Mouse (Mus musculus) G1E (cell line): ENCODE results near the gene Eqtn. TPM values are rescaled to one million over a fixed set of nuclear protein-coding genes. Genes with fewer than 3 reads are reported as not detected.

Experiments used
- ATAC-seq: 2 replicates; pipeline ENCODE4 v1.8.0; 2016; ENCODE audit warnings: mild to moderate bottlenecking; ENCODE audit not compliant: insufficient number of reproducible peaks, poor library complexity, low FRiP score, severe bottlenecking; ENCODE audit errors: extremely low read depth
- DNase-seq: peaks from one replicate; pipeline ENCODE4 v3.0.0; 2012; ENCODE audit warnings: low spot score
- H3K27me3 ChIP-seq: 2 replicates; pipeline ENCODE4 v1.6.1; 2012; ENCODE audit warnings: mild to moderate bottlenecking, low read length, inconsistent platforms; ENCODE audit not compliant: insufficient read depth
- H3K36me3 ChIP-seq: replicated peaks from 2 replicates; pipeline ENCODE3; 2012; ENCODE audit warnings: mild to moderate bottlenecking, inconsistent platforms
- H3K4me1 ChIP-seq: 2 replicates; pipeline ENCODE4 v1.6.1; 2012; ENCODE audit warnings: low read depth, low read length, inconsistent platforms, mixed read lengths; ENCODE audit not compliant: insufficient read depth
- H3K4me3 ChIP-seq: 2 replicates; pipeline ENCODE4 v1.5.1; 2012; ENCODE audit warnings: low read depth, mild to moderate bottlenecking, inconsistent platforms, low read length, moderate library complexity, mixed read lengths
- H3K9me3 ChIP-seq: replicated peaks from 2 replicates; pipeline ENCODE4 v1.6.1; 2012; ENCODE audit warnings: inconsistent platforms
- CTCF ChIP-seq: IDR thresholded peaks from 2 replicates; pipeline ENCODE4 v1.5.1; 2012; ENCODE audit warnings: low read depth, low read length, inconsistent platforms, mixed read lengths
- GATA1 ChIP-seq: IDR thresholded peaks from 2 replicates; pipeline ENCODE4 v1.6.1; 2012; ENCODE audit warnings: borderline replicate concordance, low read length, inconsistent platforms, mixed read lengths
- GATA2 ChIP-seq: IDR thresholded peaks from 2 replicates; pipeline ENCODE4 v1.6.1; 2012; ENCODE audit warnings: low read depth, low read length, inconsistent platforms, borderline replicate concordance
- POLR2AphosphoS5 ChIP-seq: IDR thresholded peaks from 2 replicates; pipeline ENCODE4 v1.6.1; 2012; ENCODE audit warnings: low read depth, low read length, inconsistent platforms; ENCODE audit not compliant: insufficient replicate concordance
- TAL1 ChIP-seq: conservative IDR thresholded peaks from 2 replicates; pipeline ENCODE4 v1.6.1; 2012; ENCODE audit warnings: low read depth, low read length, inconsistent platforms, mixed read lengths
- polyA plus RNA-seq: library from polyadenylated mRNA; stranded (reverse); fragments of >175 nt; gene quantifications from 2 replicates; pipeline ENCODE4 v1.2.3, GENCODE M21; 2012
- total RNA-seq, 2 experiments: library from RNA; stranded (forward) in 1 of 2; stranded (reverse) in 1 of 2; fragments of 200-1000 nt in 1 of 2; fragments of >200 nt in 1 of 2; fragmentation: Nextera tagmentation in 1 of 2; gene quantifications; 2 replicates each; pipeline ENCODE4 v1.2.3; 2014 to 2017

Gene Eqtn
- total RNA-seq (2014; fragmentation: Nextera tagmentation) (not detected in 2 replicates), total RNA-seq (2017) (0.11 TPM in 1 of 2 replicates, not detected in the other), polyA plus RNA-seq (not detected in 2 replicates)

GRCm38 (mm10) chr4:94928743-94929142 lies at the start of gene Eqtn:
TSS of gene Eqtn (minus strand) at chr4:94928843.
- no peak for DNase-seq
- Histone ChIP-seq H3K4me1 (no peaks in the 10 kb centered on the region), H3K9me3 (no peaks in the 10 kb centered on the region), H3K36me3 (no peaks in the 10 kb centered on the region), H3K4me3 (no peak within 1 kb of the TSS), H3K27me3 (no peaks in the 10 kb centered on the region; the same call in 1 of the 2 replicates)
- TF ChIP-seq CTCF (no peak), GATA1 (no peak), TAL1 (no peak), GATA2 (no peak), POLR2AphosphoS5 (no peak)
- no peak for ATAC-seq

GRCm38 (mm10) chr4:94973321-94973720 lies 44.7 kb upstream of the Eqtn start:
- DNase-seq (no peak), ATAC-seq (no peak)
- Histone ChIP-seq H3K4me3 (no peak overlapping the region), H3K27me3 (no peaks in the 10 kb centered on the region), H3K4me1 (peaks cover 19% of the 10 kb centered on the region), H3K36me3 (peaks cover 70% of the 10 kb centered on the region), H3K9me3 (no peaks in the 10 kb centered on the region)
- no peak for TF ChIP-seq CTCF
- no peak for TF ChIP-seq POLR2AphosphoS5
- TF ChIP-seq GATA2: no peak
- TF ChIP-seq TAL1: no peak
- no peak for TF ChIP-seq GATA1

DNA sequence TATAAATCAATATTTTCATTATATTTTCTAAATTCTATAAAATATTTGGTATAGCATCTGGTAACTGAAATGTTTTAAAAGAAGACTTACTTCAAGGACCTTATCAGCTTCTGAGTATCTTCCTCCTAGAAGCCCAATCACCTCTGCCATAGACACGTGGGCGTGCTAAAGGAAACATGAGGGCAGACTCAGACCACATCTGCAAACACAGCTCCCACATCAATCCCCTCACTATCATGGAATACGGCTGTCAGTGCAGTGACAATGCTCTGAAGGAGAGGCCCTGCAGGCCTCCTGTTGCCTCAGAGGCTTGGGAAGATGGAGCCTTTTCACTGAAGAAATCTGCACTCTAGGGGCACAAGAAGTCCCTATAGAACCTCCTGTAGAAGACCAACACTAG lies 24.1 kb upstream of the Eqtn start:
- no peaks in the 10 kb centered on the region for H3K9me3 ChIP-seq
- ATAC-seq (no peak), DNase-seq (no peak)
- no peaks in the 10 kb centered on the region for H3K27me3 ChIP-seq
- no peak for TF ChIP-seq GATA1
- no peak for TF ChIP-seq GATA2
- H3K36me3 ChIP-seq: peaks cover 79% of the 10 kb centered on the region
- H3K4me3 ChIP-seq: no peak overlapping the region
- no peaks in the 10 kb centered on the region for H3K4me1 ChIP-seq

DNA sequence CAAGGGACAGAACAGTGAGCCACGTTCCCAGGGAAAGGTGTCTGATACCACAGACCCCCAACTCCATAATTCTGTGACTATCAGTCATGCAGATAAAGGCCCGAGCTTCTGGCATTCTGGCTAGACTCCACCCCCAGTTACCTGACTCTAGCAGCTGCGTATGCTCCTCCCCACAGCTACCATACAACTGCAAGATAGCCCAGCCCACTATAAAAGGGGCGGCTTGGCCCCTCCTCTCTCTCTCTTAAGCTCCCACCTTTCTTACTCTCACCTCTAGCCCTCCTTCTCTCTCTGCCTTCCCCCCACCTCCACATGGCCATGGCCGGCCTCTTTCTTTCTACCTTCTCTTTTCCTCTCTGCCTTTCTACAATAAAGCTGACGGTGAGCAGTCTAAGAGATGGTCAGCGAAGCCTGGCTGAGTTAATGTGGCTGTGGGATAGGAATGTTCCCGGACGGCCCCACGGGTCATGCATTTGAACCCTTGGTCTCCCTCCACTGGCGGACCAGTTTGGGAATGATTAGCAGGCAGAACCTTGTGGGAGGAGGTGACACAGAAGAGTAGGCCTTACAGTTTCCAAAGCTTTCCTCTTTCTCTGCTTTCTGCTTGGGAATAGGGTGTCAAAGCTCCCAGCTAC lies 12.7 kb upstream of the Eqtn start:
- H3K36me3 ChIP-seq: peaks cover 54% of the 10 kb centered on the region
- DNase-seq (no peak), ATAC-seq (no peak)
- TF ChIP-seq CTCF (no peak), POLR2AphosphoS5 (no peak), TAL1 (no peak), GATA1 (no peak)
- H3K4me1 ChIP-seq: no peaks in the 10 kb centered on the region
- H3K4me3 ChIP-seq: no peak overlapping the region
- H3K9me3 ChIP-seq: no peaks in the 10 kb centered on the region
- H3K27me3 ChIP-seq: no peaks in the 10 kb centered on the region

DNA sequence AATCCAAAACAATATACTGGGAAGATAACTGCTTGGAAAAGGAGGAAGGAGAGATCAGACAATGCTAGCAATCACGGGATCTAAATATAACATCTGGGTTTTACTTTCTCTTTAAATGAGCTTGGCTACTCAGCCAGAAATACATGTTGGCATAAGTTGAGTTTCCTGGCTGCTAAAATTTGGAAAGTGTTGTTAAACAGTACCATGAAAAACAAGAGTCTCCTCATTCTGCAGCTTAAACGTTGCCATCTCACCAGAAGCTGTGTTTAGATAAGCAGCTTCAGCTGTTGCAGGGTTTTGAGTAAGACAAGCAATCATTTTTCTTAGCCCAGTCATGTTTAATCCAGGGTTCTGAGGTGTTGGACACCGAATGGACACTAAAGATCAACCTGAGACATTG lies 26.9 kb downstream of the Eqtn start:
- Histone ChIP-seq H3K27me3 (no peaks in the 10 kb centered on the region), H3K4me3 (no peak overlapping the region), H3K9me3 (no peaks in the 10 kb centered on the region), H3K36me3 (no peaks in the 10 kb centered on the region), H3K4me1 (no peaks in the 10 kb centered on the region)
- no peak for TF ChIP-seq GATA2
- TF ChIP-seq CTCF: no peak
- no peak for DNase-seq
- no peak for ATAC-seq

DNA sequence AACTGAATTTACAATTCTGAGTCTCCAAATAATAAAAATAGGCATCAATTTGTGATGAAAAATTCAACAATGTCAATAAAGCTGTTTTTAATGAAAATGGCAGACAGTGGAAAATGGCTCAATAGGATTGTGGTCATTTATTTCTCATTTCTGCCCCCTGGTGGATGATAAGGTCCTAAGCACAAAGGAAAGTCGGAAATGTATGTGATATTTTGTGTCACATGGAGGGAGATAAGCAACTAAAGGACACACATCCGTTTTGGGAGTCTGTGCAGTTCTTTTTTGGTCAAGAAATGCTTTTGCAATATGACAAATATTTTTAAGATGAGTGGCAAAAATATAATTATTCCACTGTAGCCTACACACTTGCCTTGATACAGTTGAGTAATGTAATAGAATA lies 27.9 kb downstream of the Eqtn start:
- Histone ChIP-seq H3K4me1 (no peaks in the 10 kb centered on the region), H3K4me3 (no peak overlapping the region), H3K27me3 (no peaks in the 10 kb centered on the region), H3K36me3 (no peaks in the 10 kb centered on the region), H3K9me3 (no peaks in the 10 kb centered on the region)
- DNase-seq (no peak), ATAC-seq (no peak)
- no peak for TF ChIP-seq GATA2
- TF ChIP-seq TAL1: no peak
- no peak; the same call in 1 of the 2 replicates for TF ChIP-seq CTCF
- no peak for TF ChIP-seq POLR2AphosphoS5
- no peak for TF ChIP-seq GATA1

Other genes with a start within 250 kb of the Eqtn start
- not detected in 2 replicates for gene Tek, start 189.6 kb downstream of the Eqtn start, total RNA-seq (2014; fragmentation: Nextera tagmentation)
- under 0.01 and 0.05 TPM in 2 replicates for gene Tek, start 189.6 kb downstream of the Eqtn start, total RNA-seq (2017)
- not detected in 2 replicates for gene Tek, start 189.6 kb downstream of the Eqtn start, polyA plus RNA-seq
- 70.9 and 84.1 TPM in 2 replicates for gene Mysm1, start 50.3 kb upstream of the Eqtn start, total RNA-seq (2014; fragmentation: Nextera tagmentation)
- 47.0 and 61.3 TPM in 2 replicates for gene Mysm1, start 50.3 kb upstream of the Eqtn start, total RNA-seq (2017)
- gene Mysm1, start 50.3 kb upstream of the Eqtn start, polyA plus RNA-seq: 1.0 and 4.2 TPM in 2 replicates
- 1.1 and 1.7 TPM in 2 replicates for gene Jun, start 123.4 kb upstream of the Eqtn start, total RNA-seq (2014; fragmentation: Nextera tagmentation)
- gene Jun, start 123.4 kb upstream of the Eqtn start, total RNA-seq (2017): 2.3 and 2.9 TPM in 2 replicates
- 2.2 and 2.3 TPM in 2 replicates for gene Jun, start 123.4 kb upstream of the Eqtn start, polyA plus RNA-seq